Mouse (Mus musculus): Measurements from ENCODE around the gene Iba57. TPM values are rescaled to one million over a fixed set of nuclear protein-coding genes. Genes with fewer than 3 reads are reported as not detected.

The Iba57 gene
- total RNA-seq, 1 experiment from 2014 or later, result 18.3 TPM

DNA sequence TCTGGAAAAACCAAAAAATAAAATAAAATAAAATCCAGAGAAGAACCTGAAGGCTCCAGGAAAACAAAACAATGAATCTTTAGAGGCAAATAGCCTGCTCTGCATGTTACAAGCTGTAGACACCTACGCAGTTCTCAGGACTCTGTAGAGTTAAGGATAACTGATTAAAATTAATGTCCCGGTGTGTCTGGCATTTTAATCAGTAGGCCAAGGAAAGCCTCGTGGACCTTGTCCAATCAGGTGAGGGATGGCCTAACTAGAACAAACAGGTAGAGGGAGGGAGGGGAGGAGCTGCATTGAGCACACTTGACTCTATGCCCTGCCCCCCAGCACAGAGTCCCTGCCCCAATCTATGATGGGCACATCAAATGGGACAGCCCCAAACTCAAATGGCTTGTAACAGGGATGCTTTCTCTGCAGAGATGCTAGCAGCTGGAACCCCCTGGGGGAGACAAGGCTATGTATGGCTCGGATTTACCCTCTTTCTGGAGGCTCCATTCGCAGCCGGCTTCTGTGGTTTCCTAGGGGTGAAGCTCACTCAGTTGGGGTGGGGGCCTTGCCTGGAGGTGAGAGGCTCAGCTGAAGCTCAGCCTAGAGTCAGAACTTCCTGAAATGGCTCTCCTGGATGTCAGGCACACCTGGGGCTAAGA is 10.8 kb upstream of the Iba57 start:
- DNase-seq, result no peak

DNA sequence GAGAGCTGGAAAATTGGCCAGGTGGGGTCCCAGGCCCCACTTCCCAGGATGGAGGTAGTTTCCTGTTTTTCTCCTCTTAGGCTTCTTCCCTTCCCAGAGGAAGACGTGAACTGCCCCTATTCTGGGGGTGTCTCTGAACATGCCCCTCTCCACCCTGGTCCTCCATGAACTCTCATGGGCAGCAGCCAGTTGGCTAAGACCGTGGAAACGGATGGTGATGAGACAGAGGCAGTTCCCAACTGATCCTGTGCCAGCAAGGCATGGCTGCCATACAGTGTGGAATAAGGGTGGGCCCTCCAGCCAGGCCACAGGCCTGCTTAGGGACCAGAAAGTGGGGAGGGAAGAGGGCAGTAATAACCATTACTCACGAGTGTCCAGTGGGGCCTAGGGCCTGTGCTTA is 7.0 kb upstream of the Iba57 start:
- DNase-seq, result no peak

DNA sequence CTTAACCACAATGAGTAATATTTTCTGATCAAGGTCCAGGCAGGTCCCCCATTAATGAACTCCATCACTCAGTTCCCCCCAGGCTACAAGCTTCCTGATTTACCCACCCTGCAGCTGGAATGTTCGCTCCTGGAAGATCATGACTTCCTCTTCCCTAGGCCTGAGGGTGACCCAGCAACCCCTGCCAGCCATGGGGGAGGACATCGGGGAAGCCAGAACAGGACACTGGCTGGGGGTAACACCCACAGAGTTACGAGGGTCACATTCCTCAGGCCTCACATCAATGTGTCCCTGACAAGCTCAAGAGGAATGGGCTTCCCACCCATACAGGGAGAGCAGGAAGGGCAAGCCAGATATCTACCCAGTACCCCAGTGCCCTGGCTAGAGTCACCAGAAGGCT is 6.3 kb upstream of the Iba57 start:
- DNase-seq, result no peak

DNA sequence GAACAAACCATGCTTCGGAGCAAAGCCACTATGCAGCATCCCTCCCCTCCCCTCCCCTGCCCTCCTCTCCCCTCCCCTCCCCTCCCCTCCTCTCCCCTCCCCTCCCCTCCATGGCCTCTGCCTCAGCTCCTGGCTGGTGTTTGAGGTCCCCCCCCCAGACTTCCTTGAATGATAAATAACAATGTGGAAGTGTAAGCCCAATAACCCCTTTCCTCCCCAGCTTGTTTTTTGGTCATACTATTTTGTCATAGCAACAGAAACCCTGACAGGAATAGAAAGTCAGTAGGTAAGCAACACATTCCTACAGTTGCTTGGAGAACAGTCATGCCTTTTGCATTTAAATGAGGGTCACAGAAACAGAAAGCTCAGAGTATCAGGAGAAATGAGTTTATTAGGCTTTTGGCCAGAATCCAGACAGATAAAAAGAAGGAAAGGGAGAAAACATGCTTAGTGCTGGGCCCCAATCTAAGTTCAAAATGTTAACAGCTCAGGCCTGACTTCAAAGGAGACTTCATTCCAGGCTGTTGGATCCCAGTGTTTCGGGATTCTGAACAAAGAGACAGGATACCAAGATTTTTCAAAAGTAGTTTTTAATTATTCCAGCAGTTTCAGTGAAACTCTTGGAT is 2.2 kb upstream of the Iba57 start:
- DNase-seq, result no peak

DNA sequence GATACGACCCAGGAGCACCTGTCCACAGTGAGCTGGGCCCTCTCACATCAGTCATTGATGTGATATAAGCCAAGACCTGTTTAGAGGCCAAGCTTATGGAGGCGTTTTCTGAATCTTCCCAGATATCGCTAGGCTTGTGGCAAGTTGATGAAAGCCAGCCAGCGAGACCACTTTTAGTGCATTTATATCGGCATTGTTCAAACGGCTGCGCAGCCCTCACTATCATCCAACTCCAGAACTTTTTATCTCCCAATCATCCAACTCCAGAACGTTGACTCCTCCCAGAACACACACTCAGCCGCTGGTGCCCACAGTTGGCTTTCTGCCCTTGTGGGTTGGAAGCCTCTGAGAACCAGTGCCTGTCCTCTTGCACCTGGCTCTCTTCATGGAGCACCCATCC is 845 bp upstream of the Iba57 start:
- no peak for DNase-seq

DNA sequence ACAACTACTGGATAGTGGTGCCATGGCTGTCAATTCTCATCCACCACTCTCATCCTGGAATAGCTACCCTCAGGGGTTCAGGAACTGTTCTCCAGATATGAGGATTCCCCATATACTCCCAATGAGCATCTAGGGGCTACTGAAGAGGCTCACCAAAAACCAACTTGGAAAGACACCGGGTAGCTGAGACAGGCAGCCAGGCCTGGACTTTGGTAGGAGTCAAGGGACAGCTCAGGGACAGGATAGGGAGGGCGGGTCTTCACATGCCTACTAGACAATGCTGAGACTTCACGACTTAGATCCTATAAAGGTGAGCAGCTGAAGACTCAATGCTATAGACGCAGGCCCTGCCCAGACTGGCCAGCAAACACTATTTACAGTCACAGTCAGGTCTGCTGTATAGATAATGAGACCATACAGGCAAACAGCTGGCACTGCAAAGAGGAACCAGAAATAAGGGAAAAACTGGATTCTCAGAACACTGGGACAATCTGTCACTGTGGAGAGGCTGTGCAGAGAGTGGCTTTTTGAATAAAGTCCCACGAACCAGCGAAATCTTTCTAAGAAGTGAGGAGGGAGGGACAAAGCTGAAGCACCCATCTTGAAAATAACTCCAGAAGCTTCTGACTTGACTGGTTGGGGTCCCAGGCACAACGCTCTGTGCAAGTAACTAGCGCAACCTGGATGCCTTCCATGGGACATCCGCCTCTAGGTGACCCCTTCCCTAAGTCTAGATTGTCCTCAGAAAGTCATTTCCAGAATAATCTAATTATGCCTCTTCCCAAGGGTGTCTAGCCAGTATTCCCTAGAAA is 890 bp downstream of the Iba57 start:
- DNase-seq, result no peak

DNA sequence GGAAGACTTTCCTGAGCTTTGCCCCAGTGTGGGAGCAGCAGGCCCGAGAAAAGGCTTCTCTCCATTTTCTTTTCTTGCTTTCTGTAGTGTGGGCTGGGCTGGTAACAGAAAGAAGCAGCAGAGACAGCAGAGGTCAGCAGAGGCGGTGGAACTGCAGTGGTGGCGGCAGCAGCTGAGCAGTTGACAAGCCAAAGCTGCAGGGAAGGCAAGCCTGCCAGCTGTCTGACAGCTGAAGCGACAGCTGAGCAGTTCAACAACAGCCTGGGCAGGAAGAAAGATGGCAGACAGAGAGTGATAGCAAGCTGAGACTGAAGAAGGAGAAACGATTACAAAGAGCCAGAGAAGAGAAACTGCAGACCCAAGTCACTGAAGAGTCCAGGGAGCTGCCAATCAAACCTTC is 2.1 kb downstream of the Iba57 start:
- DNase-seq, result no peak

DNA sequence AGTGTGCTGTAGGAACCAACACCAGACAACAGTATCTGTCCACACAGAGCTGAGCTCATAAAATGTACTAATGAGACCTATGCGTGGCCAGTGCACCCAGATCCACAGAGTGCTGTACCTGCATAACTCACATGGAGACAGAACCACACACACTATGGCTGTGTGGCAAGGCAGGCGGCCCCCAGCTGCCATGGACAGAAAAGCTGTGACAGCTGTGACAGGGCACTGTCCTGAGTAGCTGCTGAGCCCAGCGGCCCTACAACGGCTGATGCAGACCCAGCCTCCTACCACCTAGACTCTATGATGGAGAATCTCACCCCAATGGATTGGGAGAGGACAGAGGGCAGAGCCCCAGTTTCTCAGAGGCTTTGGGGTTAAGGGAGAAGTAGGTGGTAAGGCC is 4.0 kb downstream of the Iba57 start:
- no peak for DNase-seq

DNA sequence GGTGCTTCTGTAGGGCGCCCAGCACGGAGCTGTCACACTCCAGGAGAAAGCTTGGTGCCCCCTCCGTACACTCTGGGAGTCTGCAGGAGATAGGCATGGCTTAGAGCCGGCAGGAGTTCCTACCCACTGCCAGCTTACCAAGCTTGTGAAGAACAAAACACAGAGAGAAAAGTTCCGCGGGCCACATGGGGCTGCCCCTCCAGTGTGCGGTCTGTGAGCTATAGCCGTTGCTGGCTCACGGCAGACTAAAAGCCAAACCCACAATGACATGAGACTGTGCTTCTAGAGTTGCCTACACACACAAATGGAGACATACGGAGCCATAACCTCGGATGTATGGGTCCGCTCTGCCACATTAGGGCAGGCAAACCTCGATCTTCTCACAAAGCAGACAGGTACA is 4.4 kb downstream of the Iba57 start:
- no peak for DNase-seq

DNA sequence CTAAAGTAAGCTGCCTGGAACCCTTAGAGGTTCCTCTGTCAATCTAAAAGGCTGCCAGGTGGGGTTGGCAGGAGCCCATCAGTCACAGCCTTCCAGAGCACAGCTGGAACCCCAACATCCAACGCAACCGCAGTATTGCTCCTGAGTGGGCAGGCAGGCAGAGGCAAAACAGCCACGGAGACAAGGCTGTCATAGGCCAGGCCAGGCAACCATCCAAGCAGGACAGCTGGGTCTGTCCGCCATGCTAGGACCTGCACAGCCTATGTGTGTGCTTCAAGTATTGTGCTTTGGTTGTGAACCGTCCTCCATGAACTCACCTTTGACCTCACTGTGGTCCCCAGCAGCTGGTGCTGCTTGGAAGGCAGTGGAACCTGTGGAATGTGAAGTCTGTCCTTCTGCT is 7.6 kb downstream of the Iba57 start:
- no peak for DNase-seq

DNA sequence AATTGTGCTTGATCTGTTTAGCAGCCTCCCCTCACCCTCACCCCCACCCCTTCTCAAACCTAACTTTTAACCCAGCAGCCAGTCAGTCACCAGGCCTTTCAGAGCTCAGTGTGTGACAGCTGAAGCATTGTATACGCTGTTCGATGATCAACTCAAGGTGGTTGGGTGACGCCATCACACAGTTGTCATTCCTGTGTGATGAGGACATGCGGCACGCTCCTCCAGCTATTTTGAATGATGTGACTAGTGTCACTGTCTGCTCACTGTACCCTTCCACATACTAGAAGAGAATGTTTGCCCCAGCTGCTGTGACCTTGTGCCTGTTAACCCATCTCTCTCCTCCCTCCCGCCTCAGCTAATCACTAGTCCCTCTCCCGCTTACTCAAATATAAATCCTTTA is 9.3 kb downstream of the Iba57 start:
- peak; percentile 57 for DNase-seq

DNA sequence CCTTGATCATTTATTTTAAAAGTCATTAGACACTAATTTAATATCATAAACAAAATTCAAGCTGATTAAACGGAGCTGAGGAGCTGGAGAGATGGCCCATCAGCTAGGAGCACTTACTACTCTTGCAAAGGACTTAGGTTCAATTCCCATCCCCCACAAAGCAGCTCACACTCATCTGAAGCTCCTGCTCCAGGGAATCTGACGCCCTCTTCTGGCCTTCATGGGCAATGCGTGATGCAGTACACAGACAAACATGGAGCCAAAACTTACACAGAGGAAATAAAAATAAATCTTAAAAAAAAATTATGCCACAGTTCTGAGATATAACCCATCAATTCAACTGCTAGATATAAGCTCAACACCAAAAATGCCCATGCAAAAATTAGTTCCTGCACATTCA is 11.8 kb downstream of the Iba57 start:
- no peak for DNase-seq

DNA sequence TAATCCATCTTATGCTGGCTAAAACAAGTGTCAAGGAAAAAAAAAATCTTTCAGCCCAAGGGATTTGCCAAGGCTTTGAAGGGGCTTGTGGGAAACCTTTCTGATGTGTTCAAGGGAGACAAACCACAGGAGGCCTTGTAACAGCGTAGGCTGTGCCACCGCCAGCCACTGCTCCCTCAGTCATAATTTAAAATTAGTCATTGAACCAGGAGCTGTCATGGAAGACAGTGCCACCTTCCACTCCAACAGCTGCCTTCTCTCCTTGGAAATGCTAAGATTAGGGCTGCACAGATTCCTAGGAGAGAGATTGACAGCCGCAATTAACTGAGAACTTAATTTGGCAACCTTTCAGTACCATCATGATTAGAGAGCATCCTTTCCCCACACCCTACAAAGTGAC is 14.2 kb downstream of the Iba57 start:
- DNase-seq, result peak; percentile 38

DNA sequence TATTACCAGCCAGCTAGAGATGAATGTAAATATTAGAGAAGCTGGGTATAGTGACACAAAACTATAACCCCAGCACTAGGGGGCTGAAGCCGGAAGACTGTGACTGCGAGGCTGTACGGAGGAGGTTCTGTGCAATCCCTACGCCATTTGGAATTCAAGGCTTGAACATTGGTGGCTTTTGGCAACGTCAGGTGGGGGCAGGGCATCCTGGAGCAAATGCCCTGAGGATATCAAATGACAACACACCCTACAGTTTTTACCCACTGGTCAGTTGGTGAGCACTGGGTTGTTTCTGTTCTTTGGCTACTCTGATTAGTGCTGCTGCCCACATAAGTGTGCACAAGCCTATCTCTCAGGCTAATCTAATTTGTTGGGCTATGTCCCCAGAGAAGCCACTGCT is 20.6 kb downstream of the Iba57 start:
- DNase-seq, result no peak

DNA sequence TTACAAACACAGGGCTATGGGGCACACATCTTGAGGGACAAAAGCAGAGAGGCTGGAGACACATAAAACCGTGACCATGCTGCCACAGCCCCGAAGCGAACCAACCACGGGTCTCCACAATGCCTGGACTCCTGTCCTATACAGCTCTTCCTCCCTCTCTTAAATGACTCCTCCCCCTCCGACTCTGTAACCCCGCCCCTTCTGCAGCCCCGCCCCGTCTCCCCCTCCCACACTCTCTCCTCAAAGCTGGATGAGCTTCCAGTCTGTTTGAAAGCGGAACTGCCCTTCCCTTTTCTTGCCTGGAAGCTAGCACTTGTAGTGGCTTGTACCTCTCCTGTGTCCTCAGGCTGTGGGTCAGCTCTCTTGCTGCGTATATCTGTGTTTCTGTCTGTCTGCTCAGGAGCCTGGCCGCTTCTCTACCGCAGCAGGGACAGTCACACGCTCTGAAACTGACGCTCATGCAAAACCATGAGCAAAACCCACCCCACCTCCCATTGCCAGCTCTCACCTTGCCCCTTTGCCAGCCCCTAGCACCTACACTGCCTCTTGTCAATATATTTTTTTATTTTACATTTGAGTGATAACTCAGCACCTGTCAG is 21.7 kb downstream of the Iba57 start:
- no peak for DNase-seq

DNA sequence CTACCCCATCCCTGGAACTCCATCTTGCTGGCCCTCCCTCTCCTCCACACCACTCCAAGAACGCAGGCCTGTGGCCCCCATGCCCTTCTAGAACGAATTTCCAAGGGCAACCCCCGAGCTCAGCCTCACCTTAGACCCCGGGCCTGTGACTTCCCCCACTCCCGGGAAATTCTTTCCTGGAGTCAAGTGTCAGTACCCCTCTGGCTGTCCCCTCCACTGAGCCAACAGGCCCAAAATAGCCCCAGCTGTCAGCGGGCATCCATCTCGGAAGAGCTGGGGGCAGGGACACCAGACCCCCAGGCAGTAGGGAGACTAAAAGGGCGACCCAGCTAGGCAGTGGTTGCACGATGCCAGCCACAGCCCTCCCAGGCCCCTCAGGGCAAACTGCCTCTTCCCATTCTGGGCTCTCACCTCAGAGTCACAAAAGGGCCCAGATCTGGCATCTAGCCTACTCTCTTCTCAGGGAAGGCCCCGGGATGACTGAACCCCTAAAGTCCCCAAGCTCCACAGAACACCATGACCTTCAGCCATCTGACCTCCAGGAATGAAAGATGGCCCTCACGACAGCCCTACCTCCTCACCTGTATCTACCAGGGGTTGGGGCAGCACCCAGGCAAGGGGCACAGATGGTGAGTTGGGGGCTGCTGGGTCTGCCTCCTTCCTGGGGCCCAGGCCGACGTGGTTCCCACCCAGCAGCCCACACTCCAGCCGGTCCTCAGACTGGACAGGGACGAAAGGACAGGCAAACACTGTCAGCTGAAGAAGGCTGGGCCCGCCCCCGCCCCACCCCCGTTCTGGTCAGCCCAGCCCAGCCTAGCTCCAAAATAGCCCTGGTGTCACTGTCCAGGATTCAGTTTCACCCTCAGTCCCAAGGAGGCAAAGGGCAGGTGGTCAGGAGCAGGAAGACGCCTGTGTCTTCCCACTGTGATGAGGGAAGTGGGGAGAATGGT is 24.7 kb downstream of the Iba57 start:
- no peak for DNase-seq

DNA sequence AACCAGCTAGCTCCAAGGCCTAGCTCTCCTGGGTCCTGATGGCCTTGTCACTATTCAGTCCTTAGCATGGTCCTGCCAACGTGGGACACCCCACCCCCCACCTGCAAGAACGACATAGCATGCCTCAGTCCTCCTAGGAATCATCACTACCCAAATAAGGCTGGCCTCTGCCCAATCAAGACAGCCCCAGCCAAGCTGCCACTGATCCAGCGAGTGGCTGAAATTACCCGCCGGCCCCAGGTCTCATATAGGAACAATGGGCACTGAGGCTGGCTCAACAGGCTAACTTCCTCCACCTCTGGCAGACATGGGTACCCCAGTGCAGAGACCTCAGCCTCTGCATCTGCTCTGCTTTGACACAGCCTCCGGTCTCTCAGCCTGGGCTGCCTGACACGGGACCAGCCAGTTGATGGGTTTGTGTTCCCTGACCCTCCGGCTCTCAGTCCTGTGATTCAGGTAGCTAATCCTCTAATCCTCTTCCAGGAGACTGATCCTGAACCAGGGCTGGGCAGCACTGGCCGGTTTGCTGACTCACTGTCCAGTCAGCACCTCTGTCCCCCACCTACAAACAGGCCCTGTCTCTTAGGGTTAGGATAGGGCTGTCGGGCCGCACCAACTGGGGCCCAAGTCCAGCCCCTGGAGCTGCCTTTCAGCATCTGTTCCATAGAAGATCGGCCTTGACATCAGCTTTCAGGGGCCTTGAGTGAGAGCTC is 26.4 kb downstream of the Iba57 start:
- DNase-seq, result no peak

DNA sequence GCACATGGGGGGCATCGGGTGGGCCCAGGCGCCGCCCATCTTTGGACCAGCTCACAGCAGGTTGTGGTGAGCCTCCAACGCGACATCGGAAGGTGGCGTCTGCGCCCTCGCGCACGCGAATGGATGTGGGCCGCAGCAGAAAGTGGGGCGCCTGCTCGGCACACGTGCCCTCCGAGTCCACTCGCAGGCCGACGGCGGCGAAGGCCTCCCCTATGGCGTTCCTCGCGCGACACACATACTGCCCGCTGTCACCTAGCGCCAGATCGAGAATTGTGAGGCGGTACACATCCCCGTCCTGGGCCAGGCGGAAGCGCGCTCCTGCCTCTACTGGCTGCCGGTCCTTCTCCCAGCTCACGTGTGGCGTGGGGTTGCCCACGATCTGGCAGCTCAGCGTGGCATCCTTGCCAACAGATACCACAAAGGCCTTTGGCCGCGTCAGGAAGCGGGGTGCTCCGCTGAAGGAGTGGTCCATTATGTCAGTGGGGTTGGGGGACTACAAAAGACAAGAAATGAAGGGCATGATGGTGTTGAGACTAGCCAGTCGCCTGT is 27.6 kb downstream of the Iba57 start, which contains the start of gene Obscn:
Obscn (minus strand) TSS at position 499 of the 549 bp plus-strand sequence.
- DNase-seq, result no peak

DNA sequence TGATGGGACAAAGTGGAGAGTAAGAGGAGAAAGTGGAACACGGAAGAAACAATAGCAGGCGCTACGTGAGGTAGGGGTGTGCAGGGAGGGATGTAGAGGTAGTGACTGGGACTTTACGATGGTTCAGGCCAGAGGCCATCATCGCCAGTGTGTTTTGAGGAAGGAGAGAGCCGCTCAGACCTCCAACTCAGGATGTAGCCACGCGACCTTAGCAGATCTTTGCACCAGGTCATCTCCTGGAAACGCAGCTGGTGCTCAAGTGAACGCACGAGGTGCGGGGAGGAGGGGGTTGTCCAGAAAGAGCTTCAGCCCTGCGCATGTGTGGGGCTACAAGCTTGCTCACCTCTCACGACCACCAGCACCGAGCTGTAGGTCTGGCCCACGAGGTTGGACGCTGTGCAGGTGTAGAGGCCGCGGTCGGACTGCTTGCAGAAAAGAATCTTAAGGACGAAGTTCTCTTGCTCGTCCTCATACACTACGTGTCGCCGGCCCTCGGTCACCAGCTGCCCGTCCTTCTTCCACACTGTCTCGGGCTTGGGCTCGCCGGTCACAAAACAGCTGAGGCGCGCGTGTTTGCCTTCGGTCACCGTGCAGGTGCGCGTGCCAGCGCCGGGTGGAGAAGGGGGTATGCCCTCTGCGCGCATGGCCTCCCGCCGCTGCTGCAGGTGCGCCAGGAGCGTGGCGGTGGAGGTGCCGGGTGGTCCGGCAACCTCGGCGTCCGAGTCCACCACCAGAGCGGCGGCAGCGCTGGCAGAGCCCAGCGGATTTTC is 28.3 kb downstream of the Iba57 start:
- no peak for DNase-seq

DNA sequence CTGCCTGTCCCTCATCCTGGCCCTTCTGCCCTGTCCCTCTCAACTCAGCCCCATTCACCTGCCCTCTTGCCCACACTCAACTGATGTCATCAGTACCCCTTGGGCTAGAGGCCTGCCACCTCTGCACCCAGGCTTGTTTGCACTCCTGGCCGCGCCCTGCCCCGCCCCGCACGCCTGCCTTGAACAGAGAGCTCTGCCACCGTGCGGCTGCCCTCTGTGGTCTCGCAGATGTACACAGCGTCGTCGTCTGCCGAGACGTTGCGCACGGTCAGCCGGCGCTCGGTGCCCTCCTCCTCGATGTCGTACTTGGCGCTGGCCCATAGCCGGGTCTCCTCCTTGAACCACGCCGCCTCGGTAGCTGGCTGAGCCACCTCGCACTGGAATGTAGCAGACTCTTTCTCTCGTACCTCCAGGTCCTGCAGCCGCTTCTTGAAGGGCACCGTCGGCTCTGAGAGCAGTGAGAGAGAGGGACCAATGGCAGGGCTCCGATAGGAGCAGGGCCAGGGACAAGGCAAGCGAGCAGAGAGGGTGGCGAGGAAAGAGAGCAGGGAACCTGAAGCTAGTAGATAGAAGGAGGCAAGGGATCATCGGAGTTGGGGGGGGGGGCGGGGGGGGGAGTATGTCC is 29.1 kb downstream of the Iba57 start:
- peak; percentile 35 for DNase-seq
